Mouse (Mus musculus): ENCODE data around the gene Fam133b.

GRCm38 (mm10) chr5:3597171-3597570 is 53.5 kb downstream of the Fam133b start:
- TF ChIP-seq EP300 (IDR thresholded peaks at IDR 0.05; ENCODE audit: low read depth): no peak
- no peak for TF ChIP-seq CTCF (IDR thresholded peaks at IDR 0.05; ENCODE audit: low read depth)

Data from liver, embryonic 14.5 days (tissue).